ENCODE assay signal across 8 mouse cellular contexts in genomic region chr6:117841511-117841955, GRCm38 (mm10). TPM values are rescaled to one million over a fixed set of nuclear protein-coding genes. Genes with fewer than 3 reads are reported as not detected.
A peak's percentile ranks its signal among the peaks of the same experiment; 100 is the strongest.
DNase-seq lines count a peak whose midpoint lies in the region; ATAC-seq and TF ChIP-seq lines count a peak whose summit lies in the region.

No protein-coding gene starts in this region.

- H3K27me3 ChIP-seq in hindbrain, embryonic 15.5 days, result no peaks in the 10 kb centered on the region
- no peaks in the 10 kb centered on the region for H3K27me3 ChIP-seq in myocyte (ENCODE audit: control insufficient read depth, insufficient read depth, insufficient read length)

- peak; percentile 12 for DNase-seq in layer of hippocampus, adult 11-12 months (ENCODE audit: low spot score)
- no peak for DNase-seq in layer of hippocampus, adult 8-10 months (ENCODE audit: low spot score in 2 of 2)
- DNase-seq in c-Kit-positive CD71-positive TER-119-positive erythroid progenitor cells, embryonic 14.5 days (ENCODE audit: low spot score), result peak; percentile 42
- DNase-seq in spleen, adult 18-20 months, result no peak
- no peak for DNase-seq in adrenal gland, adult 18-20 months (ENCODE audit: low spot score in 2 of 2)
- DNase-seq in urinary bladder, postnatal 4 days (ENCODE audit: low spot score in 2 of 2), result no peak

- peak overlapping the region; percentile 72 for H3K4me2 ChIP-seq in hindbrain, embryonic 15.5 days
- H3K4me2 ChIP-seq in myocyte (ENCODE audit: low read depth), result peak overlapping the region; percentile 77

- H3K27ac ChIP-seq in hindbrain, embryonic 15.5 days (replicated peaks), result peak overlapping the region; percentile 93

- H3K9ac ChIP-seq in hindbrain, embryonic 15.5 days, result peak overlapping the region; percentile 91

- peaks cover 35% of the 10 kb centered on the region for H3K36me3 ChIP-seq in hindbrain, embryonic 15.5 days
- peaks cover 24% of the 10 kb centered on the region for H3K36me3 ChIP-seq in myocyte (ENCODE audit: control insufficient read depth, insufficient read depth)

- H3K4me3 ChIP-seq in hindbrain, embryonic 15.5 days, result peak overlapping the region; percentile 64
- H3K4me3 ChIP-seq in myocyte, result peak overlapping the region; percentile 36

- H3K9me3 ChIP-seq in hindbrain, embryonic 15.5 days, result no peaks in the 10 kb centered on the region

- ATAC-seq in hindbrain, embryonic 15.5 days (ENCODE audit: low FRiP score, low read depth), result no peak

- H3K79me2 ChIP-seq in myocyte (ENCODE audit: control insufficient read depth, insufficient read depth), result no peaks in the 10 kb centered on the region

- no peak for TF ChIP-seq POLR2A in myocyte (IDR thresholded peaks at IDR 0.05; ENCODE audit: insufficient read length, low read depth)

- peak overlapping the region; percentile 84 for H3ac ChIP-seq in myocyte (ENCODE audit: control insufficient read depth, insufficient read length)

- peaks cover 13% of the 10 kb centered on the region for H3K4me1 ChIP-seq in hindbrain, embryonic 15.5 days (replicated peaks)

- WGBS in hindbrain, embryonic 15.5 days, result 17% methylated on average over 12 of the region's 12 CpGs

TF ChIP-seq in myocyte, 11 proteins besides CTCF, POLR2A, EP300 and RAD21:
- TF ChIP-seq TCF3 (IDR thresholded peaks at IDR 0.05; ENCODE audit: insufficient read length, low read depth) (no peak), POLR2AphosphoS2 (IDR thresholded peaks at IDR 0.05; ENCODE audit: insufficient read length, low read depth) (no peak), REST (IDR thresholded peaks at IDR 0.05; ENCODE audit: insufficient read depth, insufficient read length) (no peak), TCF12 (IDR thresholded peaks at IDR 0.05; ENCODE audit: insufficient read depth, poor library complexity, severe bottlenecking) (no peak), E2F4 (IDR thresholded peaks at IDR 0.05; ENCODE audit: insufficient read depth) (no peak), CEBPB (IDR thresholded peaks at IDR 0.05; ENCODE audit: insufficient read depth, poor library complexity, severe bottlenecking) (no peak), MYOG (IDR thresholded peaks at IDR 0.05; ENCODE audit: control insufficient read depth in 1 of 3, insufficient read depth in 1 of 3, insufficient read length in 2 of 3, low read depth in 2 of 3) (no peak), SRF (IDR thresholded peaks at IDR 0.05; ENCODE audit: control insufficient read depth, insufficient read length, low read depth) (no peak), MYOD1 (IDR thresholded peaks at IDR 0.05; ENCODE audit: control insufficient read depth in 1 of 3, insufficient read length in 2 of 3, low read depth in 2 of 3) (no peak), MAX (IDR thresholded peaks at IDR 0.05; ENCODE audit: low read depth) (no peak), USF1 (IDR thresholded peaks at IDR 0.05; ENCODE audit: low read depth) (no peak)
TF ChIP-seq in myocyte: peak in this region for 0.

RNA-seq across cellular contexts. Expression of gene Zfp637, which starts 0.6 kb away (rescaled TPM):
- 10 to 100 TPM; 48.0 to 51.4 (median 50.4) TPM for total RNA-seq in layer of hippocampus, adult 8-10 months (2022)
- polyA plus RNA-seq in hindbrain, embryonic 15.5 days (2015; fragmentation: Nextera tagmentation; extraction: Ambion mirVana), result 133 and 137 TPM in 2 replicates
- 58.3 TPM for polyA plus RNA-seq in myocyte (2012; fragmentation: generic; extraction: Trizol)
- total RNA-seq in adrenal gland, adult 18-20 months (2021), result 10 to 100 TPM; 29.2 to 29.5 TPM

RNA-seq across cellular contexts. Expression of gene Zfp239, which starts 20.4 kb away (rescaled TPM):
- total RNA-seq in layer of hippocampus, adult 8-10 months (2022), result 10 to 100 TPM; 32.3 to 45.5 (median 38.4) TPM
- 13.5 and 16.9 TPM in 2 replicates for polyA plus RNA-seq in hindbrain, embryonic 15.5 days (2015; fragmentation: Nextera tagmentation; extraction: Ambion mirVana)
- polyA plus RNA-seq in myocyte (2012; fragmentation: generic; extraction: Trizol), result 2.1 TPM
- total RNA-seq in adrenal gland, adult 18-20 months (2021), result 1 to 10 TPM; 2.6 to 3.0 TPM

RNA-seq across cellular contexts. Expression of gene Hnrnpf, which starts 58.6 kb away (rescaled TPM):
- 100 to 1,000 TPM; 119 to 160 (median 148) TPM for total RNA-seq in layer of hippocampus, adult 8-10 months (2022)
- polyA plus RNA-seq in hindbrain, embryonic 15.5 days (2015; fragmentation: Nextera tagmentation; extraction: Ambion mirVana), result 270 and 273 TPM in 2 replicates
- 186 TPM for polyA plus RNA-seq in myocyte (2012; fragmentation: generic; extraction: Trizol)
- 100 to 1,000 TPM; 317 to 377 TPM for total RNA-seq in adrenal gland, adult 18-20 months (2021)

Comparison
In these comparisons a context has a peak if more than half of its experiments do, and no peak if none do; other contexts are left out.
1. DNase-seq: peak in layer of hippocampus, adult 11-12 months (single experiment) and c-Kit-positive CD71-positive TER-119-positive erythroid progenitor cells, embryonic 14.5 days (single experiment); none in layer of hippocampus, adult 8-10 months (0 of 2), spleen, adult 18-20 months (0 of 2), adrenal gland, adult 18-20 months (0 of 2) and urinary bladder, postnatal 4 days (0 of 2).
2. RNA of gene Zfp239, which starts 20.4 kb away (total RNA-seq): 32.3 to 45.5 TPM in layer of hippocampus, adult 8-10 months; 2.6 to 3.0 TPM in adrenal gland, adult 18-20 months; every median in the first group is over 4 times any median in the second.